Mouse (Mus musculus) cortical plate, adult 2 months (tissue): ENCODE results near the gene Klhdc8a.

Experiments
- CTCF ChIP-seq: fragments of 200-500 bp; IDR thresholded peaks from 2 replicates; pipeline ENCODE4 v1.5.1; 2011; ENCODE audit warnings: mild to moderate bottlenecking, control low read depth, low read length; ENCODE audit not compliant: insufficient read depth; ENCODE audit errors: extremely low read depth
- POLR2A ChIP-seq: fragments of 200-500 bp; IDR thresholded peaks from 2 replicates; pipeline ENCODE4 v1.6.1; 2011; ENCODE audit warnings: mild to moderate bottlenecking, low read length, control low read depth; ENCODE audit not compliant: insufficient read depth; ENCODE audit errors: extremely low read depth

- TF ChIP-seq CTCF (no peak), POLR2A (no peak)
Measured at GRCm38 (mm10) chr1:132265211-132265859, 33.1 kb upstream of the Klhdc8a start.
